Mouse (Mus musculus) forebrain, postnatal 0 days (tissue): ENCODE data around the gene Ppp4r4. TPM values are rescaled to one million over a fixed set of nuclear protein-coding genes. Genes with fewer than 3 reads are reported as not detected.

Experiments
- ATAC-seq: fragments of 200-750 bp; cut with Nextera tagmentation; 2 replicates; pipeline ENCODE4 v1.8.0; 2017; ENCODE audit warnings: mild to moderate bottlenecking, moderate library complexity
- DNase-seq: peaks from one replicate; pipeline ENCODE4 v3.0.0-alpha.2; 2015
- H3K27ac ChIP-seq: fragments of 300-500 bp; sonication (generic); 2 replicates; pipeline ENCODE4 v1.5.1; 2014; ENCODE audit warnings: low read depth, mild to moderate bottlenecking, antibody characterized with exemption, low read length, moderate library complexity, mixed read lengths
- H3K27me3 ChIP-seq: fragments of 300-500 bp; sonication (generic); 2 replicates; pipeline ENCODE4 v1.6.1; 2014; ENCODE audit warnings: mild to moderate bottlenecking, low read length, mixed read lengths; ENCODE audit not compliant: insufficient read depth
- H3K36me3 ChIP-seq: fragments of 300-500 bp; sonication (generic); 2 replicates; pipeline ENCODE4 v1.6.1; 2014; ENCODE audit warnings: mild to moderate bottlenecking, moderate library complexity; ENCODE audit not compliant: insufficient read depth
- H3K4me1 ChIP-seq: fragments of 300-500 bp; sonication (generic); 2 replicates; pipeline ENCODE4 v1.6.1; 2014; ENCODE audit warnings: antibody characterized with exemption; ENCODE audit not compliant: insufficient read depth
- H3K4me2 ChIP-seq: fragments of 300-500 bp; sonication (generic); 2 replicates; pipeline ENCODE4 v1.6.1; 2014; ENCODE audit warnings: low read depth, mild to moderate bottlenecking, moderate library complexity
- H3K4me3 ChIP-seq: fragments of 300-500 bp; sonication (generic); 2 replicates; pipeline ENCODE4 v1.5.1; 2014; ENCODE audit warnings: low read depth, low read length, mixed read lengths
- H3K9ac ChIP-seq: fragments of 300-500 bp; sonication (generic); 2 replicates; pipeline ENCODE4 v1.6.1; 2014; ENCODE audit warnings: mild to moderate bottlenecking
- H3K9me3 ChIP-seq: fragments of 300-500 bp; sonication (generic); 2 replicates; pipeline ENCODE4 v1.6.1; 2016; ENCODE audit warnings: low read length
- CTCF ChIP-seq: sonication (generic); IDR thresholded peaks from 2 replicates; pipeline ENCODE4 v1.5.1; 2016; ENCODE audit warnings: antibody characterized with exemption, control low read depth, low read depth
- WGBS: fragments of 180-500 bp; shearing (Covaris S2); extraction: QIAGEN DNeasy Blood & Tissue Kit; methylation state at CpG from one replicate; pipeline ENCODE4 v1.1.7; 2014; 5-methylcytosine and 5-hydroxymethylcytosine counted together
- polyA plus RNA-seq: library from polyadenylated mRNA; unstranded; fragments of >200 nt; fragmentation: Nextera tagmentation; extraction: Ambion mirVana; gene quantifications from 2 replicates; pipeline ENCODE4 v1.2.1, GENCODE M21; 2015
- total RNA-seq: library from RNA; depleted of rRNA; stranded (reverse); fragments of >200 nt; gene quantifications from 2 replicates; pipeline ENCODE4 v1.2.3, GENCODE M21; 2014

Gene Ppp4r4
- total and polyA plus RNA-seq, 2 experiments from 2014 or later, result 3.4 to 12.4 TPM

DNA sequence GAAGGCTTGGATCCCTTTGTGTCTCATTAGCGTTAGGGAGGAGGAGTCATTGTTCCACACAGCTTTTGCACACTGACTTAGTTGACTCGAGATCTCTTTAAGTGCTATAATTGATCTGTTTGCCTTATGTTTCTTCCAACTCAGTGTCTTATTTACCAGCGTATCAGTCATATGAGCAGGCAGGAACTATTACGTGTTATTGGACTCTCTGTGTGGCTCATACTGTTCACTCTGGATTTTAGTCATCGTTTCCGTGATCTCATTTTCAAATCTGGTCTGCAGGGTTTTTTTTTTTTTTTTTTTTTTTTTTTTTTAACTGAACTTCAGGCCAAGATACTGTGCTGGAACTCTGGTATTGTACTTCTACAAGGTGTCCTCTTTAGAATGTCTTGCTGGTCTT lies 18.0 kb downstream of the Ppp4r4 start:
- H3K4me3 ChIP-seq, result no peak overlapping the region
- 67% methylated on average over 6 of the region's 6 CpGs for WGBS
- H3K36me3 ChIP-seq, result no peaks in the 10 kb centered on the region
- no peaks in the 10 kb centered on the region for H3K27me3 ChIP-seq
- ATAC-seq, result no peak
- H3K4me2 ChIP-seq, result no peak overlapping the region
- TF ChIP-seq CTCF, result no peak
- no peak overlapping the region for H3K27ac ChIP-seq
- H3K4me1 ChIP-seq, result no peaks in the 10 kb centered on the region
- no peak overlapping the region for H3K9ac ChIP-seq
- H3K9me3 ChIP-seq, result no peaks in the 10 kb centered on the region
- DNase-seq, result no peak

DNA sequence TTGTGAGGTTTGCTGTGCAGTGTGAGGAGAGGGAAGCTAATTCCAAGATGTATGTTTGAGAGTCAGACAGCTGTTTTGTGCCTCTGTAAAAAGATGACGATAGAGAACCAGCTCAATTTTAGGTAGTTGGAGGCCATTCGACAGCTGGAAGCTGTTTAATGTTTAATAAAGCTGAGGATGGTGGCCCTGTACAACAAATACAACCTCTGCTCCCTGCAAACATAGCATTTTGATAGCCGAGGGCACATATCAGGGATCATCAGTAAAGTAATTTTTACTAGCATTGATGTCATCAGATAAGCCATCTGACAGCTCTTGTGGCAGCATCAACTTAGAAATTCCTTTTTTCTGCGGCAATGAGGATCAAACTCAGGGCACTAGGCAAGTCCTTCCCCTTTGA lies 19.3 kb downstream of the Ppp4r4 start:
- WGBS, result 84% methylated on average over 4 of the region's 4 CpGs
- ATAC-seq (no peak), DNase-seq (no peak)
- no peak overlapping the region for H3K4me2 ChIP-seq
- no peak overlapping the region for H3K4me3 ChIP-seq
- no peak for TF ChIP-seq CTCF
- no peaks in the 10 kb centered on the region for H3K27me3 ChIP-seq
- H3K27ac ChIP-seq, result no peak overlapping the region
- H3K36me3 ChIP-seq, result no peaks in the 10 kb centered on the region
- H3K9ac ChIP-seq, result no peak overlapping the region
- no peaks in the 10 kb centered on the region for H3K9me3 ChIP-seq
- H3K4me1 ChIP-seq, result no peaks in the 10 kb centered on the region

DNA sequence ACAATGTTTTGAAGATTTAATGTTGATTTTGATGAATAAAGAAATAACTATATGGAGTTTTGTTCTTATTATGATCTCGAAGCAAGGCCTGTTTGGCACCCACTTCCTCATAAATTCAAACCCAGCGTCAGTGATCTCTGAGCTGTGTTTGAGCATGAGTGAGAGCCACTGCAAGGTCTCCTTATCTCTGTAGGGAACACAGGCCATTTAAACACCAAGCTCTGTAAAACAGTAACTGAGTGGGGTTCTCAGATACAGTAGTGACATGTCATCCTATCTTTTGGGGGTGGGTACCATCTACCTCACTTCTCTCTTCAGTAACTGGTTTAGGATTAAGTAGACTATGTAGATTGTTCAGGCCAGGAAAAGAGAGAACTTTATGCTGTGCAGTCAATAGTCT lies 20.4 kb downstream of the Ppp4r4 start:
- Histone ChIP-seq H3K27me3 (no peaks in the 10 kb centered on the region), H3K4me2 (no peak overlapping the region), H3K27ac (no peak overlapping the region), H3K9ac (no peak overlapping the region), H3K4me3 (no peak overlapping the region), H3K9me3 (no peaks in the 10 kb centered on the region), H3K36me3 (no peaks in the 10 kb centered on the region), H3K4me1 (no peaks in the 10 kb centered on the region)
- DNase-seq, result no peak
- ATAC-seq, result no peak
- no peak for TF ChIP-seq CTCF
- WGBS, result 89% methylated on average over 2 of the region's 2 CpGs

DNA sequence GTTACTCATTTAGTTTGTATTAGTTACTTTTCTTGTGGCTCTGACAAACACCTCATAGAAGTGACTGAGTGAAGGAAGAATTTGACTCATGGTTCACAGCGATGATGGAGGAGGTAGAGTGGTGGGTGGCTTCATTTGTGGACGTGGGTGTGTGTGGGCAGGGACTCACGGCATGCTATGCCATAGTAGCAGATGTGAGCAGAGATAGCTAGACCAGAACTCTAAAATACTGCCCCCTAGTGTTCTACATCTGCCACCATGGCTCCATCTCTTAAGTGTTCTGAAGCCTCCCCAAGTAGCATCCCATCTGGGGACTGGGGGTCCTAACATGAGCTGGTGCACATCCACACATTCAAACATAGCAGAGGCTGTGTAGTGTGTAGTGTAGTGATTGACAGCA lies 21.4 kb downstream of the Ppp4r4 start:
- TF ChIP-seq CTCF, result no peak
- WGBS, result 77% methylated on average over 3 of the region's 3 CpGs
- no peak overlapping the region for H3K4me2 ChIP-seq
- H3K9ac ChIP-seq, result no peak overlapping the region
- DNase-seq (no peak), ATAC-seq (no peak)
- no peaks in the 10 kb centered on the region for H3K4me1 ChIP-seq
- H3K9me3 ChIP-seq, result no peaks in the 10 kb centered on the region
- H3K4me3 ChIP-seq, result no peak overlapping the region
- H3K27ac ChIP-seq, result no peak overlapping the region
- H3K27me3 ChIP-seq, result no peaks in the 10 kb centered on the region
- no peaks in the 10 kb centered on the region for H3K36me3 ChIP-seq

DNA sequence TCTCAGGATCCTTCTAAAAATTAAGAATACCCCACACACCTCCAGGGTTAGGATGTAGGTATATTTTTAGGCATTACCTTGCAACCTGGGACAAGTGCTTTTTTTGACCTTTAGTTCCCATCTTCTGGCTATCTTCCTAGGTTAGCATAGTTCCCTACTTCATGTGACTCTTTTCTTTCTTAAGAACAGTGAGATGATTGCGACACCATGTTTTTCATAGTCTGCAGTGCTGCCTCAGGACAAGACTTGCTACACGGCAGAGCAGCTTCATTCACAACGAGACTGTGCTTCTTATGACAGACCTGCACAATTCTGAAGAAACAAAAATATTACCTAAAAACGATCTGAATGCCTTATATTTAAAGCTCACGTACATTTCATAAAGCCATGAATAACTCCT lies 24.8 kb downstream of the Ppp4r4 start:
- TF ChIP-seq CTCF, result no peak
- 93% methylated on average over 5 of the region's 5 CpGs for WGBS
- no peak overlapping the region for H3K27ac ChIP-seq
- DNase-seq, result no peak
- no peak overlapping the region for H3K4me2 ChIP-seq
- no peaks in the 10 kb centered on the region for H3K36me3 ChIP-seq
- H3K9ac ChIP-seq, result no peak overlapping the region
- no peak for ATAC-seq
- no peaks in the 10 kb centered on the region for H3K4me1 ChIP-seq
- no peaks in the 10 kb centered on the region for H3K9me3 ChIP-seq
- no peaks in the 10 kb centered on the region for H3K27me3 ChIP-seq
- H3K4me3 ChIP-seq, result no peak overlapping the region

DNA sequence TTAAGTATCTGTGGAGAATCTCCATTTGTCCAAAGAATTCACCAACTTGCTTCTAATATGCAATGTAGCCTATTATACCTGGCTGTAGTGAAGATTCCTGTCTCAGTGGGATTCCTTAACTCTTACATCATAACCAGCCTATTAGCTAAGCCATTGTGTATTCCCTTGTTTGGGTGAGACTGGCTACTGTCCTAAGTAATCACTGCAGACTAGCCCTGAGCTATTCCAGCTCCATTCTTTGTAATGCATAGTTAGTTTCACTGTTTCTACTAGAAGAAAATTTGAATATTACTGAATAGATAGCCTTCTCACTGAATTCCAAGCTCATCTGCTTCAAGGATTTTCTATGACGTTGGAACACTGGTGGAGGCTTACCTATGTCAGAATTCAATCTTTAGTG lies 32.6 kb downstream of the Ppp4r4 start:
- H3K9ac ChIP-seq, result no peak overlapping the region
- no peaks in the 10 kb centered on the region for H3K4me1 ChIP-seq
- no peak overlapping the region for H3K4me2 ChIP-seq
- no peak overlapping the region for H3K27ac ChIP-seq
- 39% methylated on average over 1 of the region's 1 CpGs for WGBS
- no peak for TF ChIP-seq CTCF
- no peaks in the 10 kb centered on the region for H3K36me3 ChIP-seq
- no peaks in the 10 kb centered on the region for H3K27me3 ChIP-seq
- DNase-seq (no peak), ATAC-seq (no peak)
- no peak overlapping the region for H3K4me3 ChIP-seq
- no peaks in the 10 kb centered on the region for H3K9me3 ChIP-seq

DNA sequence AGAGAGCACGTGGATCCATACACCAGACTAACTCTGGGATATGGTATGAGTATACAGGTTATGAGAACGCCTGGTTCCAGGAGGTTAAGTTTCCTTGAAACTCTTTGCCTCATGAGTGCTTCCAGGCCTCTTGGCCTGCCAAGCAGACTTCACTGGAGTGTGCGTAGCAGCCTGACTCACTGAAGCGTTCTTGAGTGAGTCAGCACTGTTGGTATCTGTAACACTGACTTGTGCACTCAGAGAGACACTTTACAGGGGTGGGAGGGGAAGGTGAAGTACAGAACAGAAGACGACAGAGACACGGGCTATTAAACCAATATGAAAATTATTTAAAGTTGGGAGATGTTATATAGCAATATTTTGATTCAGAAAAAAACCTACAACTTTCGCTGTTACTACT lies 33.1 kb downstream of the Ppp4r4 start:
- no peak for ATAC-seq

DNA sequence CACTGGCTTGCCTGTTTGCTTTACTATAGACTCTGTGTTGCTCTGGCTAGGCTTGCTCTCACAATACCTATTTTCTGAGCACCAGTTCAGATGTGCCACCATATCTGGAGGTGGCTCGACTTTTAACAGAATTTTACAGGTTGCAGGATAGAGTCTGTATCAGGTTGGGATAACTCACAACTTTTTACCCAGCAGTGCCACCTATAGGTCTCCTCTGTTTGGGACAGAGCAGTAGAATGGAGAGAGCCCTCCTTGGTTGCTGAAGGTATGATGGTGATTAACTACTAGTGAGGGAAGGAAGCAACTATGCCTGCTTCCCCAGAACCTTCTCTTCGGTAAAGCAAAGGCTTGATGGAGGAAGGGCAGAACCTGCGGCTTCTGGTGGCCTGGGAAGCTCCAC lies 35.0 kb downstream of the Ppp4r4 start:
- H3K27ac ChIP-seq, result no peak overlapping the region
- peak; percentile 43 for TF ChIP-seq CTCF
- DNase-seq, result peak; percentile 10
- H3K4me1 ChIP-seq, result no peaks in the 10 kb centered on the region
- no peak for ATAC-seq
- H3K36me3 ChIP-seq, result no peaks in the 10 kb centered on the region
- no peak overlapping the region for H3K4me3 ChIP-seq
- H3K27me3 ChIP-seq, result no peaks in the 10 kb centered on the region
- 71% methylated on average over 3 of the region's 3 CpGs for WGBS
- H3K9ac ChIP-seq, result no peak overlapping the region
- H3K9me3 ChIP-seq, result no peaks in the 10 kb centered on the region
- no peak overlapping the region for H3K4me2 ChIP-seq

More for the DNA sequence above, 33.1 kb downstream of the Ppp4r4 start:
- Histone ChIP-seq H3K36me3 (no peaks in the 10 kb centered on the region), H3K27ac (no peak overlapping the region), H3K4me2 (no peak overlapping the region), H3K9ac (no peak overlapping the region), H3K4me3 (no peak overlapping the region), H3K4me1 (no peaks in the 10 kb centered on the region), H3K9me3 (no peaks in the 10 kb centered on the region), H3K27me3 (no peaks in the 10 kb centered on the region)
- no peak for TF ChIP-seq CTCF
- 84% methylated on average over 7 of the region's 7 CpGs for WGBS
- no peak for DNase-seq
